ENCODE assay signal across 20 mouse cellular contexts in genomic region chr3:54269180-54269579, GRCm38 (mm10).
DNase-seq lines count a peak whose midpoint lies in the region; ATAC-seq and TF ChIP-seq lines count a peak whose summit lies in the region.
"Had no signal": no experiment of that assay in that cellular context is flagged by ENCODE, and none has a peak within 500 bp of the region (broad histone marks: within the 10 kb centered on the region; RNA-seq: fewer than 3 reads in every experiment).

No protein-coding gene starts in this region.

- intact Hi-C loops in left cerebral cortex, postnatal 36 days (cut with DNase I) = no loop called here

- DNase-seq in heart, postnatal 0 days (ENCODE audit: low spot score) = peak; percentile 47
- no peak for DNase-seq in heart, adult 11 months
- peak; percentile 47 for DNase-seq in brain, embryonic 18.5 days (ENCODE audit: low read depth, low spot score)
- peak; percentile 31 to 34 for DNase-seq in left cerebral cortex, postnatal 36 days (ENCODE audit: low spot score in 2 of 2)
- peak; percentile 9 for DNase-seq in right cerebral cortex, postnatal 4 days
- no peak for DNase-seq in spleen, adult 18-20 months
- DNase-seq: cerebellum, postnatal 10 days; gastrocnemius, postnatal 10 days; liver, postnatal 0 days; lung, postnatal 10 days had no signal

- H3K4me1 ChIP-seq in heart, postnatal 0 days (ENCODE audit: control insufficient read depth, insufficient read depth) = no peaks in the 10 kb centered on the region
- H3K4me1 ChIP-seq in neural tube, embryonic 15.5 days = no peaks in the 10 kb centered on the region
- H3K4me1 ChIP-seq: embryonic facial prominence, embryonic 12.5 days; intestine, embryonic 15.5 days; limb, embryonic 10.5 days; midbrain, embryonic 13.5 days; neural tube, embryonic 13.5 days had no signal

- H3K4me3 ChIP-seq in heart, postnatal 0 days (ENCODE audit: low read depth, low read length) = no peak overlapping the region
- H3K4me3 ChIP-seq in neural tube, embryonic 15.5 days (replicated peaks) = no peak overlapping the region
- H3K4me3 ChIP-seq: embryonic facial prominence, embryonic 12.5 days; erythroblast, embryonic 14.5 days; heart, embryonic 15.5 days; intestine, embryonic 15.5 days; limb, embryonic 10.5 days; midbrain, embryonic 13.5 days; neural tube, embryonic 13.5 days had no signal

- no peak overlapping the region for H3K4me2 ChIP-seq in heart, postnatal 0 days (ENCODE audit: low read depth, low read length)
- H3K4me2 ChIP-seq in neural tube, embryonic 15.5 days = no peak overlapping the region
- H3K4me2 ChIP-seq: embryonic facial prominence, embryonic 12.5 days; heart, embryonic 15.5 days; hindbrain, embryonic 14.5 days; intestine, embryonic 15.5 days; midbrain, embryonic 13.5 days; neural tube, embryonic 13.5 days had no signal

- no peaks in the 10 kb centered on the region for H3K9me3 ChIP-seq in heart, postnatal 0 days (replicated peaks; ENCODE audit: control insufficient read depth, low read length)
- H3K9me3 ChIP-seq in neural tube, embryonic 15.5 days (replicated peaks) = no peaks in the 10 kb centered on the region
- H3K9me3 ChIP-seq: embryonic facial prominence, embryonic 12.5 days; heart, embryonic 15.5 days; intestine, embryonic 15.5 days; limb, embryonic 10.5 days; midbrain, embryonic 13.5 days; neural tube, embryonic 13.5 days had no signal

- no peak for TF ChIP-seq CTCF in heart, postnatal 0 days (IDR thresholded peaks at IDR 0.05; ENCODE audit: low read depth)

- H3K9ac ChIP-seq in heart, postnatal 0 days (replicated peaks; ENCODE audit: low read depth, low read length) = no peak overlapping the region
- no peak overlapping the region for H3K9ac ChIP-seq in neural tube, embryonic 15.5 days (replicated peaks)
- H3K9ac ChIP-seq: embryonic facial prominence, embryonic 12.5 days; heart, embryonic 15.5 days; hindbrain, embryonic 14.5 days; intestine, embryonic 15.5 days; liver, postnatal 0 days; midbrain, embryonic 13.5 days; neural tube, embryonic 13.5 days had no signal

- no peaks in the 10 kb centered on the region for H3K36me3 ChIP-seq in heart, postnatal 0 days (replicated peaks; ENCODE audit: control insufficient read depth, insufficient read depth, low read length)
- no peaks in the 10 kb centered on the region for H3K36me3 ChIP-seq in neural tube, embryonic 15.5 days
- H3K36me3 ChIP-seq: embryonic facial prominence, embryonic 12.5 days; heart, embryonic 15.5 days; intestine, embryonic 15.5 days; limb, embryonic 10.5 days; midbrain, embryonic 13.5 days; neural tube, embryonic 13.5 days had no signal

- 32% methylated on average over 6 of the region's 6 CpGs for WGBS in heart, postnatal 0 days
- WGBS in neural tube, embryonic 15.5 days = 80% methylated on average over 6 of the region's 6 CpGs

- no peak overlapping the region for H3K27ac ChIP-seq in heart, postnatal 0 days (ENCODE audit: low read depth)
- H3K27ac ChIP-seq in neural tube, embryonic 15.5 days (replicated peaks) = no peak overlapping the region
- H3K27ac ChIP-seq: embryonic facial prominence, embryonic 12.5 days; heart, embryonic 15.5 days; hindbrain, embryonic 14.5 days; intestine, embryonic 15.5 days; limb, embryonic 10.5 days; midbrain, embryonic 13.5 days; neural tube, embryonic 13.5 days had no signal

- peak; percentile 84 for ATAC-seq in heart, postnatal 0 days (ENCODE audit: insufficient read depth, low read depth)
- no peak for ATAC-seq in neural tube, embryonic 15.5 days (ENCODE audit: low FRiP score)
- ATAC-seq: forebrain, embryonic 14.5 days; intestine, embryonic 15.5 days; liver, postnatal 0 days; midbrain, embryonic 13.5 days had no signal

- TF ChIP-seq EP300 in heart, postnatal 0 days (IDR thresholded peaks at IDR 0.05; ENCODE audit: low read depth) = no peak

- no peaks in the 10 kb centered on the region for H3K27me3 ChIP-seq in heart, postnatal 0 days (ENCODE audit: control insufficient read depth, insufficient read depth, low read length)
- no peaks in the 10 kb centered on the region for H3K27me3 ChIP-seq in neural tube, embryonic 15.5 days (replicated peaks)
- H3K27me3 ChIP-seq: embryonic facial prominence, embryonic 12.5 days; heart, embryonic 15.5 days; intestine, embryonic 15.5 days; midbrain, embryonic 13.5 days; neural tube, embryonic 13.5 days had no signal

Comparison
In these comparisons a context has a peak if more than half of its experiments do, and no peak if none do; other contexts are left out.
1. DNase-seq: peak in heart, postnatal 0 days (single experiment), brain, embryonic 18.5 days (single experiment), left cerebral cortex, postnatal 36 days (2 of 2) and right cerebral cortex, postnatal 4 days (single experiment); none in heart, adult 11 months (single experiment) and spleen, adult 18-20 months (0 of 2).